Mouse (Mus musculus): ENCODE measurements around the gene Cep104. TPM values are rescaled to one million over a fixed set of nuclear protein-coding genes. Genes with fewer than 3 reads are reported as not detected.
A peak's percentile ranks its signal among the peaks of the same experiment; 100 is the strongest.

The Cep104 gene
- total and polyA plus RNA-seq, 3 experiments = 6.1 to 14.7 (median 8.6) TPM

- Histone ChIP-seq H3K9me3 (replicated peaks) (no peaks in the 10 kb centered on the region), H3K4me1 (ENCODE audit: insufficient read depth, low read depth, low read length) (peaks cover 3% of the 10 kb centered on the region; the same call in 1 of the 2 replicates), H3K36me3 (replicated peaks) (no peaks in the 10 kb centered on the region), H3K4me3 (ENCODE audit: low read depth, low read length) (no peak overlapping the region), H3K27me3 (ENCODE audit: insufficient read depth, low read length) (peaks cover 30% of the 10 kb centered on the region)
- DNase-seq (ENCODE audit: low spot score) = no peak
- ATAC-seq (ENCODE audit: extremely low read depth, insufficient number of reproducible peaks, low FRiP score, poor library complexity, severe bottlenecking) = no peak
- TF ChIP-seq GATA2 (IDR thresholded peaks at IDR 0.05; ENCODE audit: borderline replicate concordance, low read depth, low read length) (no peak), CTCF (IDR thresholded peaks at IDR 0.05; ENCODE audit: low read depth, low read length) (no peak), POLR2AphosphoS5 (IDR thresholded peaks at IDR 0.05; ENCODE audit: insufficient replicate concordance, low read depth, low read length) (no peak), TAL1 (conservative IDR thresholded peaks at IDR 0.05; ENCODE audit: low read depth, low read length) (no peak), GATA1 (IDR thresholded peaks at IDR 0.05; ENCODE audit: borderline replicate concordance, low read length) (no peak)
Measured at GRCm38 (mm10) chr4:153945741-153946140, 29.3 kb upstream of the Cep104 start.

GRCm38 (mm10) chr4:153950372-153950771 lies 24.6 kb upstream of the Cep104 start:
- ATAC-seq (ENCODE audit: extremely low read depth, insufficient number of reproducible peaks, low FRiP score, poor library complexity, severe bottlenecking) (no peak), DNase-seq (ENCODE audit: low spot score) (no peak)
- Histone ChIP-seq H3K4me1 (ENCODE audit: insufficient read depth, low read depth, low read length) (peaks cover 29% of the 10 kb centered on the region), H3K9me3 (replicated peaks) (no peaks in the 10 kb centered on the region), H3K4me3 (ENCODE audit: low read depth, low read length) (no peak overlapping the region), H3K27me3 (ENCODE audit: insufficient read depth, low read length) (peaks cover 24% of the 10 kb centered on the region), H3K36me3 (replicated peaks) (no peaks in the 10 kb centered on the region)
- TF ChIP-seq CTCF (IDR thresholded peaks at IDR 0.05; ENCODE audit: low read depth, low read length) (no peak), POLR2AphosphoS5 (IDR thresholded peaks at IDR 0.05; ENCODE audit: insufficient replicate concordance, low read depth, low read length) (no peak), TAL1 (conservative IDR thresholded peaks at IDR 0.05; ENCODE audit: low read depth, low read length) (no peak), GATA1 (IDR thresholded peaks at IDR 0.05; ENCODE audit: borderline replicate concordance, low read length) (no peak)

DNA sequence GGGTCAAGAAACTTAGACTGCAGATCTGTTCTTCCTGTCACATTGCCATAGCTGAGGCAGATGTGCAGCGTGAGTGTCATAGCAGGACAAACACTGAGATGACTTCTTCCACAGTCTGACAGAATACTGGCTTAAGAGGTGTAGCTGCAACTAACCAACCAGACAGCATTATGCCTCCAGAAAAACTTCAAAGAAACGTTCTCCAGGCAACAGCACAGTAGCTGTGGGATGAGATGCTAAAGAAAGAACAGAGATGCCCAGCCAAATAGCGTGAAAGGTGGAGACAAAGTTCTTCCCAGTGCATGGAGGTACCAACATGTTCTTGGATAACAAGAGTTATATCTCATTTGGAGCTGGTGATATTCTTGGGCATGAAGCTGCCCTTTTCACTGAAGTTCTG lies 23.8 kb upstream of the Cep104 start:
- DNase-seq (ENCODE audit: low spot score) (no peak), ATAC-seq (ENCODE audit: extremely low read depth, insufficient number of reproducible peaks, low FRiP score, poor library complexity, severe bottlenecking) (no peak)
- Histone ChIP-seq H3K4me3 (ENCODE audit: low read depth, low read length) (no peak overlapping the region), H3K36me3 (replicated peaks) (no peaks in the 10 kb centered on the region), H3K9me3 (replicated peaks) (no peaks in the 10 kb centered on the region), H3K4me1 (ENCODE audit: insufficient read depth, low read depth, low read length) (peaks cover 37% of the 10 kb centered on the region), H3K27me3 (ENCODE audit: insufficient read depth, low read length) (peaks cover 19% of the 10 kb centered on the region)
- TF ChIP-seq TAL1 (conservative IDR thresholded peaks at IDR 0.05; ENCODE audit: low read depth, low read length) (no peak), GATA1 (IDR thresholded peaks at IDR 0.05; ENCODE audit: borderline replicate concordance, low read length) (no peak), GATA2 (IDR thresholded peaks at IDR 0.05; ENCODE audit: borderline replicate concordance, low read depth, low read length) (no peak), CTCF (IDR thresholded peaks at IDR 0.05; ENCODE audit: low read depth, low read length) (no peak)

DNA sequence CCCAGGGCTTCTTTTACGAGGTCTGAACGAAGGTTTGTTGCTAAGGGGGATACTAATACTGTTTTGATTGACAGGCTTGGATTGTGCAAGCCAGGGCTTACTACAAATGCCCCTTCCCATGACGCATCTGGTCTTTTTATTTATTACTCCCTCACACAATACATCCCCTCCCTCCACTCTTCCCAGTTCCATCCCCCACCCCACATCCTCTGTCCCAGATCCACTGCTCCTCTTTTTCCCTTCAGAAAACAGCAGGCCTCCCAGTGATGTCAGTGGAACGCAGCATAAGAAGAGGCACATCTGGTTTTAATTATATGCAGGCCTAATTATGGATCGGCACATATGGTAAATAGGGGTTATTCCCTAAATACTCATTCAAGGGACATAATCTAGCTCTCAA lies 23.3 kb upstream of the Cep104 start:
- Histone ChIP-seq H3K4me3 (ENCODE audit: low read depth, low read length) (no peak overlapping the region), H3K36me3 (replicated peaks) (no peaks in the 10 kb centered on the region), H3K9me3 (replicated peaks) (no peaks in the 10 kb centered on the region), H3K4me1 (ENCODE audit: insufficient read depth, low read depth, low read length) (peaks cover 43% of the 10 kb centered on the region), H3K27me3 (ENCODE audit: insufficient read depth, low read length) (peaks cover 18% of the 10 kb centered on the region)
- no peak for DNase-seq (ENCODE audit: low spot score)
- TF ChIP-seq GATA2 (IDR thresholded peaks at IDR 0.05; ENCODE audit: borderline replicate concordance, low read depth, low read length) (no peak), CTCF (IDR thresholded peaks at IDR 0.05; ENCODE audit: low read depth, low read length) (no peak), TAL1 (conservative IDR thresholded peaks at IDR 0.05; ENCODE audit: low read depth, low read length) (no peak), POLR2AphosphoS5 (IDR thresholded peaks at IDR 0.05; ENCODE audit: insufficient replicate concordance, low read depth, low read length) (no peak), GATA1 (IDR thresholded peaks at IDR 0.05; ENCODE audit: borderline replicate concordance, low read length) (no peak)
- no peak for ATAC-seq (ENCODE audit: extremely low read depth, insufficient number of reproducible peaks, low FRiP score, poor library complexity, severe bottlenecking)

DNA sequence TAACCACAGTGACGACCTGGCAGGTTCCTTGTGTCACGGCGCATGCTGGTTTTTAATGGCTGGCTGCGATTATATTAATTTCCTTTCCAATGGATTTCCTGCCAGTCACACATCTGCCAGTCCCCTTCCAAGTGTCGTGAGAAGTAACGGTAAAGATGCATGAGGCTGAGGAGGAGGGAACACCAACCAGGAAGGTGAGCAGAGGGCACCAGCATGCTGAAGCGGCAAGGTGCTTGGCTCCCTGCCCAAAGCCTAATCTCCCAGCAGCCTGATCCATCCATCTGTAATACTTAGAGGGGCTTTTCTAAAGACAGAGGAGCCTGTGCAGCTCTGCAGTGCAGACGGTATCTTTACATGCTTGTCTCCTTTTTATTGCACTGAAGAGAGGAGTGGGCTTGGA lies 19.3 kb upstream of the Cep104 start:
- TF ChIP-seq GATA1 (IDR thresholded peaks at IDR 0.05; ENCODE audit: borderline replicate concordance, low read length) = no peak
- TF ChIP-seq GATA2 (IDR thresholded peaks at IDR 0.05; ENCODE audit: borderline replicate concordance, low read depth, low read length) = no peak
- no peak for TF ChIP-seq CTCF (IDR thresholded peaks at IDR 0.05; ENCODE audit: low read depth, low read length)
- TF ChIP-seq TAL1 (conservative IDR thresholded peaks at IDR 0.05; ENCODE audit: low read depth, low read length) = no peak
- TF ChIP-seq POLR2AphosphoS5 (IDR thresholded peaks at IDR 0.05; ENCODE audit: insufficient replicate concordance, low read depth, low read length) = no peak
- Histone ChIP-seq H3K27me3 (ENCODE audit: insufficient read depth, low read length) (no peaks in the 10 kb centered on the region), H3K4me3 (ENCODE audit: low read depth, low read length) (peak overlapping the region; percentile 2; the same call in 1 of the 2 replicates), H3K9me3 (replicated peaks) (no peaks in the 10 kb centered on the region), H3K36me3 (replicated peaks) (peaks cover 20% of the 10 kb centered on the region), H3K4me1 (ENCODE audit: insufficient read depth, low read depth, low read length) (peaks cover 70% of the 10 kb centered on the region)
- no peak for DNase-seq (ENCODE audit: low spot score)
- no peak for ATAC-seq (ENCODE audit: extremely low read depth, insufficient number of reproducible peaks, low FRiP score, poor library complexity, severe bottlenecking)

GRCm38 (mm10) chr4:153956569-153957405 lies 18.2 kb upstream of the Cep104 start, which contains the start of gene A430005L14Rik:
Gene A430005L14Rik (plus strand): TSS chr4:153957237.
- Histone ChIP-seq H3K27me3 (ENCODE audit: insufficient read depth, low read length) (no peaks in the 10 kb centered on the region), H3K36me3 (replicated peaks) (peaks cover 32% of the 10 kb centered on the region), H3K4me1 (ENCODE audit: insufficient read depth, low read depth, low read length) (peaks cover 72% of the 10 kb centered on the region), H3K9me3 (replicated peaks) (no peaks in the 10 kb centered on the region), H3K4me3 (ENCODE audit: low read depth, low read length) (peak within 1 kb of the TSS; percentile 92)
- DNase-seq (ENCODE audit: low spot score) (peak; percentile 76), ATAC-seq (ENCODE audit: extremely low read depth, insufficient number of reproducible peaks, low FRiP score, poor library complexity, severe bottlenecking) (peak; percentile 70)
- no peak for TF ChIP-seq TAL1 (conservative IDR thresholded peaks at IDR 0.05; ENCODE audit: low read depth, low read length)
